Comparison of ENCODE assay signal across 26 mouse cellular contexts in genomic region chr19:20139506-20139905, GRCm38 (mm10).
DNase-seq lines count a peak whose midpoint lies in the region; ATAC-seq and TF ChIP-seq lines count a peak whose summit lies in the region.
"Had no signal": no experiment of that assay in that cellular context is flagged by ENCODE, and none has a peak within 500 bp of the region (broad histone marks: within the 10 kb centered on the region; RNA-seq: fewer than 3 reads in every experiment).

No protein-coding gene starts in this region.

- no peak for TF ChIP-seq CTCF in kidney, adult 2 months (conservative IDR thresholded peaks at IDR 0.05; ENCODE audit: insufficient read depth, insufficient read length, low read depth, low read length)
- no peak for TF ChIP-seq CTCF in thymus, adult 2 months (IDR thresholded peaks at IDR 0.05; ENCODE audit: borderline replicate concordance, control insufficient read depth, extremely low read depth, insufficient read depth, low read length, poor library complexity)

- no peaks in the 10 kb centered on the region for H3K9me3 ChIP-seq in ES-E14 (ENCODE audit: control insufficient read depth, insufficient read depth, low read depth, low read length)
- no peaks in the 10 kb centered on the region for H3K9me3 ChIP-seq in neural tube, embryonic 15.5 days (replicated peaks)
- peaks cover 8% of the 10 kb centered on the region; the same call in 1 of the 2 replicates for H3K9me3 ChIP-seq in hindbrain, embryonic 10.5 days
- H3K9me3 ChIP-seq: G1E had no signal

- 93% methylated on average over 12 of the region's 12 CpGs for WGBS in kidney, adult 2 months
- 96% methylated on average over 12 of the region's 12 CpGs for WGBS in neural tube, embryonic 15.5 days
- WGBS in hindbrain, embryonic 10.5 days, result 92% methylated on average over 12 of the region's 12 CpGs
- 94% methylated on average over 12 of the region's 12 CpGs for WGBS in thymus, adult 2 months

- no peaks in the 10 kb centered on the region for H3K4me1 ChIP-seq in ES-E14 (ENCODE audit: control insufficient read depth in 2 of 2, insufficient read depth in 2 of 2, low read length in 2 of 2, poor library complexity in 1 of 2)
- H3K4me1 ChIP-seq in kidney, adult 2 months (ENCODE audit: control insufficient read depth, insufficient read depth, low read length), result no peaks in the 10 kb centered on the region
- no peaks in the 10 kb centered on the region for H3K4me1 ChIP-seq in neural tube, embryonic 15.5 days
- no peaks in the 10 kb centered on the region for H3K4me1 ChIP-seq in hindbrain, embryonic 10.5 days (replicated peaks)
- H3K4me1 ChIP-seq in thymus, adult 2 months (replicated peaks; ENCODE audit: control insufficient read depth, insufficient read depth, low read length), result no peaks in the 10 kb centered on the region

- ATAC-seq in neural tube, embryonic 15.5 days (ENCODE audit: low FRiP score), result no peak
- ATAC-seq: activated CD4-positive, CD25-positive, alpha-beta regulatory T cell, adult 4 months; CD4-positive, CD25-positive, alpha-beta regulatory T cell, adult 4 months; Patski had no signal

- no peak overlapping the region for H3K4me3 ChIP-seq in ES-E14 (ENCODE audit: insufficient read depth in 1 of 2, low read depth in 1 of 2, low read length in 2 of 2, poor library complexity in 1 of 2, severe bottlenecking in 1 of 2)
- no peak overlapping the region for H3K4me3 ChIP-seq in kidney, adult 2 months (ENCODE audit: insufficient read depth, low read depth, low read length)
- H3K4me3 ChIP-seq in neural tube, embryonic 15.5 days (replicated peaks), result no peak overlapping the region
- H3K4me3 ChIP-seq in hindbrain, embryonic 10.5 days, result no peak overlapping the region
- no peak overlapping the region for H3K4me3 ChIP-seq in thymus, adult 2 months (ENCODE audit: control insufficient read depth, insufficient read depth, low read length)

- no peak overlapping the region for H3K4me2 ChIP-seq in neural tube, embryonic 15.5 days

- H3K9ac ChIP-seq in ES-E14 (ENCODE audit: insufficient read depth, low read depth, low read length, poor library complexity, severe bottlenecking), result no peak overlapping the region
- H3K9ac ChIP-seq in neural tube, embryonic 15.5 days (replicated peaks), result no peak overlapping the region

- H3K36me3 ChIP-seq in ES-E14 (ENCODE audit: control insufficient read depth, insufficient read depth, low read length, poor library complexity, severe bottlenecking), result no peaks in the 10 kb centered on the region
- no peaks in the 10 kb centered on the region for H3K36me3 ChIP-seq in kidney, adult 2 months (ENCODE audit: control insufficient read depth, insufficient read depth, low read length)
- H3K36me3 ChIP-seq in neural tube, embryonic 15.5 days, result no peaks in the 10 kb centered on the region
- H3K36me3 ChIP-seq in hindbrain, embryonic 10.5 days, result no peaks in the 10 kb centered on the region
- H3K36me3 ChIP-seq in thymus, adult 2 months (ENCODE audit: control insufficient read depth, insufficient read depth, low read length), result no peaks in the 10 kb centered on the region
- H3K36me3 ChIP-seq: G1E had no signal

- H3K27ac ChIP-seq in ES-E14 (ENCODE audit: insufficient read depth, low read depth, low read length, poor library complexity, severe bottlenecking), result no peak overlapping the region
- no peak overlapping the region for H3K27ac ChIP-seq in kidney, adult 2 months (ENCODE audit: insufficient read depth, low read depth, low read length)
- no peak overlapping the region for H3K27ac ChIP-seq in neural tube, embryonic 15.5 days (replicated peaks)
- H3K27ac ChIP-seq in hindbrain, embryonic 10.5 days, result no peak overlapping the region
- H3K27ac ChIP-seq in thymus, adult 2 months (ENCODE audit: control insufficient read depth, insufficient read depth, low read length), result no peak overlapping the region

- in situ Hi-C loops in ES-E14 (cut with MboI; ENCODE audit: low sequenced_read_pairs in 2 of 2, unreplicated experiment in 2 of 2), result no loop called here

- H3K27me3 ChIP-seq in kidney, adult 2 months (replicated peaks; ENCODE audit: control insufficient read depth, insufficient read depth, low read length), result no peaks in the 10 kb centered on the region
- no peaks in the 10 kb centered on the region for H3K27me3 ChIP-seq in neural tube, embryonic 15.5 days (replicated peaks)
- no peaks in the 10 kb centered on the region for H3K27me3 ChIP-seq in hindbrain, embryonic 10.5 days (ENCODE audit: insufficient read depth, poor library complexity, severe bottlenecking)
- no peaks in the 10 kb centered on the region for H3K27me3 ChIP-seq in thymus, adult 2 months (ENCODE audit: control insufficient read depth, insufficient read depth, low read length)
- H3K27me3 ChIP-seq: CH12.LX had no signal

- TF ChIP-seq POLR2A in kidney, adult 2 months (IDR thresholded peaks at IDR 0.05; ENCODE audit: low read depth, low read length), result no peak
- no peak for TF ChIP-seq POLR2A in thymus, adult 2 months (IDR thresholded peaks at IDR 0.05; ENCODE audit: control insufficient read depth, extremely low read depth, insufficient read depth, low read length, poor library complexity)

- DNase-seq in ES-CJ7 (ENCODE audit: low read depth, low spot score) (peak; percentile 69), ES-E14 (ENCODE audit: low read depth, low spot score) (peak; percentile 26), R1 (ENCODE audit: low read depth, low spot score) (peak; percentile 76), ZHBTc4 (ENCODE audit: low read depth, low spot score) (peak; percentile 69)
- DNase-seq in kidney, adult 2 months, result no peak
- no peak for DNase-seq in hindbrain, embryonic 10.5 days (ENCODE audit: low spot score)
- no peak for DNase-seq in thymus, adult 2 months
- DNase-seq: adrenal gland, adult 2 months; adrenal gland, adult 8-10 months; adrenal gland, postnatal 10 days; adrenal gland, postnatal 14 days; adrenal gland, postnatal 25 days; adrenal gland, postnatal 36 days; B cell, adult 2 months; cerebellum, adult 11 months; cerebellum, adult 11-12 months; cerebellum, adult 18-20 months; cerebellum, adult 2 months; cerebellum, adult 8-10 months; cerebellum, adult 9-10 months had no signal

TF ChIP-seq in ES-E14, 5 proteins besides CTCF, POLR2A, EP300 and RAD21:
- TF ChIP-seq ZNF384 (IDR thresholded peaks at IDR 0.05; ENCODE audit: low read depth, low read length) (no peak), ZC3H11A (IDR thresholded peaks at IDR 0.05; ENCODE audit: borderline replicate concordance, low read depth, low read length) (no peak), HCFC1 (IDR thresholded peaks at IDR 0.05; ENCODE audit: borderline replicate concordance, insufficient read depth, low read length) (no peak), MAFK (IDR thresholded peaks at IDR 0.05; ENCODE audit: insufficient read depth, low read depth, low read length) (no peak), CHD2 (IDR thresholded peaks at IDR 0.05; ENCODE audit: low read depth, low read length) (no peak)

Comparison
In these comparisons a context has a peak if more than half of its experiments do, and no peak if none do; other contexts are left out.
1. DNase-seq: peak in ES-CJ7 (single experiment), ES-E14 (single experiment), R1 (single experiment) and ZHBTc4 (single experiment); none in kidney, adult 2 months (single experiment), hindbrain, embryonic 10.5 days (single experiment) and thymus, adult 2 months (single experiment).